Mouse (Mus musculus) thymus, postnatal 14 days (tissue): Measurements from ENCODE around the gene Actr8.

Experiments used
- DNase-seq: peaks from one replicate; pipeline ENCODE4 v3.0.0; 2021

The Actr8 gene

DNA sequence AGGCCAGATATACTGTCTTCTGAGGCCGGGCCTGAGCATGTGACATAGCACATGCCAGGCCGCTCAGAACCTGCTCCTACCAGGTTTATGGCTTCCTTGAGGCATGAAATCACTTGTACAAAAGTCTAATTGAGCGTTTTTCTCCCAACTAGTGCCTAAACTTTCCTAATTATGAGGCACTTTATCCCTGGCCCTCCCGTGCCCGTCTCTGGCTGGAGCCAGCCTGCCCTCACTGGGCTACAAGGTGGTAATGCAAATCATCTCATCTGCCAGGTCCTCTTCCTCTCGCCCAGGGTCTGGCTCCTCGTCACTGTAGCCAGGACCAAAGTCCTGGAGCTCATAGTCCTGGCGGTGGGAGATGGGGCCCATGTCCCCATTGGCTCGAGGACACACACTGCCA lies 63.7 kb downstream of the Actr8 start:
- no peak for DNase-seq

DNA sequence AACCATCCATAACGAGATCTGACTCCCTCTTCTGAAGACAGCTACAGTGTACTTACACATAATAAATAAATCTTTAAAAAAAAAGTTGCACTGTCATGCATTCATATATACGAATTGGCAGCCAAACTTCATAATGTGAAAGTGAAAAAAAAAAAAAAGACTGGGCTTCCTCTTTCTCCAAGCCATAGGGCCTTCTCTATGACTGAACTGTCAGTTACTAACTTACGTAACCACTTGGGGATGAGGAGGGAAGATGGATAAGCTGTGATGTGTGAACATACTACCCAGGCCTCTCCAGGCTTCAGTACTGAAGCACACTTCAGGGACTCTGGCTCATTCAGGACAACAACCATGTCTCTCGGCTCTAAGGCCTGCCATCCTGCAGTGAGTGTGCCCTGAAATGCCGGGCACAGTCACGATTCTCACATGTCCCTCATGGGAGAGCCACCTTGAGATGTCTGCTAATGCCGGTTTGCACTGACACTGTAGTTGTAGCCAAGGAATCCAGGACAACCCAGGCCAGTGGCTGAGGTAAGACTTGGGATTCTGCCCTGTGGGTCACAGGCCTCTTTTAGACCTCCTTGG lies 65.3 kb downstream of the Actr8 start:
- DNase-seq, result no peak

DNA sequence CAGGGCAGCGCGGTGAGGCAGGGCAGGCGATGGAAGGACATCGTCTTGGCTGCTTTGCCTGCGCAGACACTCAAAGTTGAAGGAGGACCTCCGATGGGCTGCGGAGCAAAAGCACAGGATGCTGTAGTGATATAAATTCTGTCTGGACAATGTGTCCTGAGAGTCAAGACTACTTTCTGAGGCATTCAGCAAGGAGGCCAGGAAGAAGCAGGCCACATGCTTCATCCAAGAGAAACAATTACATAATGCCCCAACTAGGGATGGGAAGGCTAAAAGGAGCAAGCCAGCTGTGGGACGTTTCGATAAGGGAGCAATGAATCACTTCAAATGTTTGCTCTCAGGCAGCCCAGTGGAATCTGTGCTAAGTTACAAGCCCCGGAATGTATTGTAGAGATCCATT lies 67.1 kb downstream of the Actr8 start:
- no peak for DNase-seq

DNA sequence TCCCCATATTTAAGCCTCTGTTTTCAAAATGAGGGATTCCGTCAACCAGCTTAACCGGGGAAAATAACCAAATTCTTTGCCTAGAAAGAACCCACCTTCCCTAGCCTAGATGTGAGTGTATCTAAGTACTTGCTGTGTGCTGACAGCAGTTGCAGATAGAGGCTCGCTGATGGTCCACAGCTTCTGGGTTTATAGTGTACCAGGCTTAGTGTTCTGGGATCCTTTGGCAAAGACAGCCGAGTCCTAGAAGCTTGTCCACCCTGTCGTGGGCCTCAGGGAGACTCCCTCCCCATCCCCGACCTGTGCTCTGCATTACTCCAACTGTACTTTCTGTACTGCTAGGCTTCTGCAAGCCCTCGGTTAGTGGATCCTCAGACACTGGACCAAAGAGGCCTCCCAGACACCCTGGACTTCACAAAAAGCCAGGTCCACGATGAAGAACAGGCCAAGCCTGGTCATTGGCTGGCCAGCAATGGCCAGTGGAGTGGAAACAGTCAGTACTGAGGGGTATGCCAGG lies 67.6 kb downstream of the Actr8 start:
- DNase-seq, result no peak

DNA sequence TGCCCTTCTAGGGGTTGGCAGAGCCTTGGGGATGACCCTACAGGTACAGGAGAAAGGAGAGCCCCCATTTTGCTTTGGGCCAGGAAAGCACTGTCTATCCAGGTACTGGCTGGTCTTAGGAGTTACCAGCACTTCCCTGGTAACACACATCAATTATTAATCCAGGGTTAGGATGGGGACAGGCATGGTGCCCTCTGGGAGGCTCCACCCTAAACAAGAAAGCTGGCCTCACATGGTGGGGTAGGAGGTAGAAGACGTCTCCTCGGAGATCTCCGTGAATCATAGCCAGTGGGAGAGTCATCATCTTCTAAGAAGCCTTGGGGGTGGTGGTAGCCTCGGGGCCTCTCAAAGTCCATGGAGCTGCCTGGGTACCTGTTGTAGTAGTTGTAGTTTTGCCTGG lies 68.8 kb downstream of the Actr8 start:
- DNase-seq, result no peak

DNA sequence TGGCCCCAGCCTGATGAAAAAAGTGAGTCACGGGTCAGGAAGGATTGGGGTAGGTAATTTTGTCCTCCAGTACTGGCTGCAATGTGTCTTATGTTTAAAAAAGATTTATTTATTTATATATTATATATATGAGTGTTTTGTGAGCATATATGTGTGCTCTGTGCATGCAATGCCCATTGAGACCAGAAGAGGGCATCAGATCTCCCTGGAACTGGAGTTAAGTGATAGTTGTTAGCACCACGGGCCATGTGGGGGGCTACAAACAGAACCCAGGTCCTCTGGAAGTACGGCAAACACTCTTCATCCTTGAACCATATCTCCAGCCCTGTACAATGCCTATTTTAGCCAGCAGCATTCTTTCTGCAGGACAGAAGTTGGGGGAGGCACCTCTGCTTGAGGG lies 69.9 kb downstream of the Actr8 start:
- peak; percentile 47 for DNase-seq

DNA sequence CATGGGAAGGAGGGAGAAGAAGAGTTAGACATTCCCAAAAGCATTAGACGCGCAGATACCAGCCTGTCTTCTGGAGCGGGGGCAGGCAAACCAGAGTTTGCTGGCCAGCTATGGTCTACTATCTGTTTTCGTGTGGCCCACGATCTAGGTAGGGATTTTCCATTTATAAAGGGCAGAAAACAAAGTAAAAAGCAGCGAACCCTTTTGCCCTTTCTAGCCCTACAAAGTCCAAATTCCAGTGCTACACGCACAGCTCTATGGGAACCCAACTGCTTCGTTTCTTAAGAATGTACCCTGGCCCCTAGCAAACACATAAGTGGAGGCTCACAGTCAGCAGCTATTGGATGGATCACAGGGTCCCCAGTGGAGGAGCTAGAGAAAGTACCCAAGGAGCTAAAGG lies 72.1 kb downstream of the Actr8 start:
- no peak for DNase-seq

DNA sequence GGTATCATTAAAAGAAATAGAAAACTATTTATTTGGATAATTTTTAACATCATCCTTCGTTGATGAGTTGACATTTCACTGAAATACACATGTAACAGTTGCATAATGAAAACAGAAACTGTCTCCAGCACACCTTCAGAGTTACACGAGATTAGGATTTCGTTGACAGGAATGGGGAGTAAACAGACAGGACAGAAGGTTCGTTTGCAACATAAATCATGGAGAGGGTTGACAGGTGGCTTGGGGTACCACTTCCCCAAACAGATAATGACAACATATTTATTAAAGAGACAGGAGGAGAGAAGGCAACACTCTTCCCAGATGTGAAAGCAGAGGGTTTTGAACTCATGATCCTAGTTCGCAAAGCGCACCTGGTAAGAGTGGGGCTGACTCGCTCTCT lies 76.8 kb downstream of the Actr8 start:
- no peak for DNase-seq
